Mouse (Mus musculus): ENCODE measurements around the gene Sgpl1. TPM values are rescaled to one million over a fixed set of nuclear protein-coding genes. Genes with fewer than 3 reads are reported as not detected.

Sgpl1 gene
- polyA plus RNA-seq, 1 experiment = 0.60 TPM

DNA sequence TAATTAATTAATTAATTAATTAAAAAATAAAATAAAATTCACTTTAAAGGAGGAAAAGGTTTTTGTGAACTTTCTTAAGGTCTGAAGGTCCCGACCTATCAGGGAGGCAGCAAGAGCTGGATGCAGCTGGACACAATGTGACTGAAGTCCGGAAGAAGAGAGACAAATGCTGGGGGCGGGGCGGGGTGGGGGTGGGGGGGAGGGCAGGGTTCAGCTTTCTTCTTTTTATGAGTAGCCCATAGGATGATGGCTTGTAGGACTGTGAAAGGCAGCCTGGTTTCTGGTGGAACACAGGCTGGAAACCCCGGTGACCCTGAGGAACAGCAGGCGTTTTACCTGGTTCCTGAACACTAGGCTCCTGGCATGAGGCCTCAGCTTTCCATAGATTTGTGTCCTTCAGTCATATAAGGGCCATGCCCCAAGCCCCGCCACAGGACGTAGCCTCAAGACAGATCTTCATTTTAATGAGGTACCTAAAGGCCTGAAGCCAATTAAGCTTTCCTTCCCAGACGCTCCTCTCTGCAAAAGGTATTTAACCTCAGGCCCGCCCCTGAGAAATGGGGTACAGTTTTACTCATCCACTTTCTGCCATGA lies 84.1 kb downstream of the Sgpl1 start:
- Histone ChIP-seq H3K9me3 (ENCODE audit: control insufficient read depth, low read length) (no peaks in the 10 kb centered on the region), H3K4me1 (ENCODE audit: control insufficient read depth) (peaks cover 27% of the 10 kb centered on the region), H3K36me3 (ENCODE audit: control insufficient read depth) (no peaks in the 10 kb centered on the region), H3K27me3 (ENCODE audit: control insufficient read depth) (no peaks in the 10 kb centered on the region), H3K4me3 (replicated peaks) (no peak overlapping the region)
- TF ChIP-seq GATA1 (IDR thresholded peaks at IDR 0.05; ENCODE audit: low read length) = no peak
- no peak for TF ChIP-seq TAL1 (IDR thresholded peaks at IDR 0.05; ENCODE audit: low read length)

DNA sequence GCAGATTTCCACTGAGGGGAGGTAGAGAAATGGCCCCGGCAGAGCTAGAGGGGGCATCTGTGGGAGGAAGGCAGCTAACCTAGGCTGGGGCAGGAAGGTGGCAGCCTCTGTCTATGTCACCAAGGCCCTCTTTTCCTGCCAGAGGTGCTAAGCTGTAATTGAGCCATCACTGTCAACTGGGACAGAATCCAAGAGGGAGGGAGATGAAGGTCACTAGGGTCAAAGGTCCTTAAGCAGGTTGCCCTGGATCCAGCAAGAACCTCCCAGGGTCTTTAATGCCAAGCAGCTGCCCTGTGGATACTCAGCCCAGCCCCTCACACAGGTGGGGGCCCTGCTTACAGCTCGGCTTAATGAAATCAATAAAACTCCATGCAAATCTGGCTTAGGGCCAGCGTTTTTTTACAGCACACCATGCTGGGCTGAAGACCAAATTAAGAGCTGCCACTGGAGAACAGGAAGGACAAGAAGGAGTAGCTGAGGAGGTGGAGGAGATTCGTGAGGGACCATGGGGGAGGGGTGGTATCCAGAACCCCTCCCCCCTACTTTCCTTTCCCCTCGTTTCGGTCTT lies 87.9 kb downstream of the Sgpl1 start:
- no peak overlapping the region for H3K4me3 ChIP-seq (replicated peaks)
- H3K36me3 ChIP-seq (ENCODE audit: control insufficient read depth) = no peaks in the 10 kb centered on the region
- H3K4me1 ChIP-seq (ENCODE audit: control insufficient read depth) = peaks cover 15% of the 10 kb centered on the region
- no peak for TF ChIP-seq GATA1 (IDR thresholded peaks at IDR 0.05; ENCODE audit: low read length)
- TF ChIP-seq TAL1 (IDR thresholded peaks at IDR 0.05; ENCODE audit: low read length) = no peak
- peaks cover 2% of the 10 kb centered on the region; the same call in 1 of the 2 replicates for H3K9me3 ChIP-seq (ENCODE audit: control insufficient read depth, low read length)
- H3K27me3 ChIP-seq (ENCODE audit: control insufficient read depth) = no peaks in the 10 kb centered on the region

DNA sequence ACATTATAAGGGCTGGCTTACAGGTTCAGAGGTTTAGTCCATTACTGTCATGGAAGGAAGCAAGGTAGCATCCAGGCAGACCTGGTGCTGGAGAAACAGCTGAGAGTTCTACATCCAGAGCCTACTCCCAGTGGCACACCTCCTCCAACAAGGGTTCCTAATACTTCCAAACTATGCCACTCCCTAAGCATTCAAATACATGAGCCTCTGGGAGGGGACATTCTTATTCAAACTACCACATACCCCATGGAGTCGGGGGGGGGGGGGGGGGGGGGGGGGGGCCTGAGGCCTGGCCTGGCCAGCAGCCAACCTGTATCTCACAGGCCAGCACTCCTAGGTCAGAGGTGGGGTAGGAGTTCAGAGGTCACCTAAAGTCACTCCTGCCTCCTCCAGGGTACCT lies 88.4 kb downstream of the Sgpl1 start:
- Histone ChIP-seq H3K4me1 (ENCODE audit: control insufficient read depth) (peaks cover 10% of the 10 kb centered on the region), H3K27me3 (ENCODE audit: control insufficient read depth) (no peaks in the 10 kb centered on the region), H3K9me3 (ENCODE audit: control insufficient read depth, low read length) (peaks cover 2% of the 10 kb centered on the region; the same call in 1 of the 2 replicates), H3K4me3 (replicated peaks) (no peak overlapping the region), H3K36me3 (ENCODE audit: control insufficient read depth) (no peaks in the 10 kb centered on the region)
- no peak for TF ChIP-seq GATA1 (IDR thresholded peaks at IDR 0.05; ENCODE audit: low read length)
- no peak for TF ChIP-seq TAL1 (IDR thresholded peaks at IDR 0.05; ENCODE audit: low read length)

DNA sequence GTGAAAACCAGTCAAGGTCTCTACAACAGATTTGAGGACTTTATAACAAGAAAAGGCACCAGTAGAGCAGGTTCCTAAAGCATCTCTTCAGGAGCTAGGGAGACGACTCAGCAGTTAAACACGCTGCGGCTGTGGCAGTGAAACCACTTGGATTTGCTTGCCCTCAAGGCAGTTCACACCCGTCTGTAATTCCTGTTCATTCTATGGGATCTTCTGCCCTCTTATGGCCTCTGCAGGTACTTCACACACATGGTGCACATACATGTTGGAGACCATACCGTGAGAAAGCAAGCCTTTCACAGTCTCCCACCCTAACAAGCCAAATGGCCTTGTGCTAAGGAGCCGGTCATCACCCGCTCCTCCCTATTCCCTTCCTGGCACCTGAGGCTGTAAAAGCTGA lies 90.8 kb downstream of the Sgpl1 start:
- TF ChIP-seq GATA1 (IDR thresholded peaks at IDR 0.05; ENCODE audit: low read length) (no peak), TAL1 (IDR thresholded peaks at IDR 0.05; ENCODE audit: low read length) (no peak)
- Histone ChIP-seq H3K27me3 (ENCODE audit: control insufficient read depth) (no peaks in the 10 kb centered on the region), H3K36me3 (ENCODE audit: control insufficient read depth) (no peaks in the 10 kb centered on the region), H3K9me3 (ENCODE audit: control insufficient read depth, low read length) (peaks cover 2% of the 10 kb centered on the region; the same call in 1 of the 2 replicates), H3K4me3 (replicated peaks) (no peak overlapping the region), H3K4me1 (ENCODE audit: control insufficient read depth) (no peaks in the 10 kb centered on the region)

DNA sequence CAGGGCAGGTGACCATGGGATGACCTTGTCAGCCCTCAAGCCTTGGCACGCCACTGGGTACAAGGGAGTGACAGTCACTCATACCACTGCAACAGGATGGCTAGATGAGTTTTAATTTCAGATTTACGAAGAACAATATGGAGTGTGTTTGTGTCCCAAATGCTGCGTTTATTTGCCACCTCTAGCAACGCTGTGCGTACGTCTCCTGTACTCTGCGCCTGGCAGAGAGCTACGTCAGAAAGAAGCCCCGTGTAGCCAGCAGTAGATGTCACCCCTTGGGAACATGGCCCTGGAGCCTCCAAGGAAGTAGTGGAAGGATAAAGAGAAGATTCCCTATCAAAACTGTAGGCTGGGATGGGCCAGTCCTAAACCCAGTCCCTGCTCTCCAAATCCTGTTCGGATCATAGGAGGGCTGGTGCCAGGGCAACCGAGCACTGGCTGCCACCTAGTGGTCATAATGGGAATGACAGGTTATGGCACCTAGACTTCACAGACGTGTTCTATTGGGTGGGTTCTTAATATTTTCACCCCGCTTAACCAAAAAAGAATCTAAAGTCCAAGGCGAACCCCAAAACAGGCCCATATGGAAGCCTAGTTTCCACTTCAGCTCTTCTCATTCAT lies 95.4 kb downstream of the Sgpl1 start:
- Histone ChIP-seq H3K36me3 (ENCODE audit: control insufficient read depth) (no peaks in the 10 kb centered on the region), H3K4me1 (ENCODE audit: control insufficient read depth) (no peaks in the 10 kb centered on the region), H3K27me3 (ENCODE audit: control insufficient read depth) (no peaks in the 10 kb centered on the region), H3K9me3 (ENCODE audit: control insufficient read depth, low read length) (peaks cover 2% of the 10 kb centered on the region; the same call in 1 of the 2 replicates), H3K4me3 (replicated peaks) (no peak overlapping the region)
- TF ChIP-seq TAL1 (IDR thresholded peaks at IDR 0.05; ENCODE audit: low read length) (no peak), GATA1 (IDR thresholded peaks at IDR 0.05; ENCODE audit: low read length) (no peak)

Other genes with a start within 250 kb of the Sgpl1 start
- gene Pcbd1, start 58.4 kb downstream of the Sgpl1 start, polyA plus RNA-seq (2012) = 0.41 and 0.45 TPM in 2 replicates
- gene Tbata, start 24.3 kb upstream of the Sgpl1 start, polyA plus RNA-seq (2012) = not detected in 2 replicates
- gene Adamts14, start 125.7 kb upstream of the Sgpl1 start, polyA plus RNA-seq (2012) = not detected in 2 replicates
- gene Prf1, start 150.1 kb upstream of the Sgpl1 start, polyA plus RNA-seq (2012) = not detected in 2 replicates
- 0.04 and 0.06 TPM in 2 replicates for gene Pald1, start 235.8 kb upstream of the Sgpl1 start, polyA plus RNA-seq (2012)

Measured in erythroblast, embryonic 14.5 days (primary cell).